Mouse (Mus musculus) brain, embryonic 14.5 days (tissue): Measurements from ENCODE around the gene Lrba. TPM values are rescaled to one million over a fixed set of nuclear protein-coding genes. Genes with fewer than 3 reads are reported as not detected.

ENCODE experiments used
- DNase-seq: peaks from one replicate; pipeline ENCODE4 v3.0.0-alpha.2; 2011; ENCODE audit warnings: low read depth
- CTCF ChIP-seq: fragments of 200-500 bp; IDR thresholded peaks from 2 replicates; pipeline ENCODE4 v1.5.1; 2012; ENCODE audit warnings: inconsistent platforms, mild to moderate bottlenecking, moderate library complexity, borderline replicate concordance; ENCODE audit not compliant: insufficient read depth, insufficient read length; ENCODE audit errors: extremely low read depth
- POLR2A ChIP-seq: fragments of 200-500 bp; IDR thresholded peaks from 2 replicates; pipeline ENCODE4 v1.6.1; 2012; ENCODE audit warnings: mild to moderate bottlenecking, inconsistent platforms, borderline replicate concordance; ENCODE audit not compliant: poor library complexity, insufficient read depth, insufficient read length, severe bottlenecking; ENCODE audit errors: extremely low read depth
- polyA plus RNA-seq: library from polyadenylated mRNA; depleted of rRNA; stranded (reverse); fragments of >200 nt; gene quantifications from 2 replicates; pipeline ENCODE4 v1.2.3, GENCODE M21; 2012

Gene Lrba
- polyA plus RNA-seq, 1 experiment, result 16.8 TPM

- no peak for DNase-seq
- TF ChIP-seq POLR2A, result no peak
- TF ChIP-seq CTCF, result no peak
Observed at GRCm38 (mm10) chr3:86692779-86693178, 468.3 kb downstream of the Lrba start.

- DNase-seq, result no peak
- TF ChIP-seq CTCF (no peak), POLR2A (no peak)
Observed at GRCm38 (mm10) chr3:86693553-86693952, 469.1 kb downstream of the Lrba start.

DNA sequence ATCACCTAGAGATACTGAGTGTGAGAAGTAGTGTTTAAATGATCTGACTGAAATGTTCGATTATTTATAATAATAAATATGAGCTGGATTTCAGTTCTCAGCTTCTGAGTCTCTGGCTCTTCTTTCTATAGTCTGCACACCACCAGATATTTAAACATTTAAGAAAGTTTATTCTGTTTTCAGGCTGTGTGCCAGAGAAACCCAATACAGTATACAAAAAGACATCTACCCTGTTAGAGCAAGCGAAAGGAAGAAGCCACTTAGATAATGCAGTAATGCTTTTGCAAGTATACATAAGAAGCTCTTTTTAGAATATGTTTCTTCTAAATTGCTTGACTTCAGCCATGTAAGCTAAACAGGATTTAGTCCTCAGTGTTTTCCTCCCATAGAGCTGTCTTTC is 474.5 kb downstream of the Lrba start:
- TF ChIP-seq POLR2A (no peak), CTCF (no peak)
- DNase-seq, result no peak

DNA sequence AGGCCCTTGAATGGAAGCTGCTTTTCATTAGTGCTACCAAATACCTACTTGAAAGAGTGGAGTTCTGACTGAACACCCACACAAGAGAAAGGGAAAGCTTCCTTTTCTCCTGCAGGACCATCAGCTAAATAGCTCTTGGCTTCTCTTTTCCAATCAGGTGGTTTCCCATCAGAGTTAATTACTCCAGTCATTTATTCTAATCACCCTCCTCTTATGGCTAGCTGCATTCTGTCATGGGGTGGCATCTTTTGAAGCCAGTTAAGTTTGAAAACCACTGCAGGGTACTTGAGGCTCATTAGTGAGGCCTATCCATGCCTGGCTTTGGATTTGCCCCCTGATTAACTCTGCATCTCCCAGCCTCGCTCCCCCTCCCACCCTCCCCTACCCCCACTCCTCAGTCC is 476.7 kb downstream of the Lrba start:
- TF ChIP-seq POLR2A, result no peak
- no peak for TF ChIP-seq CTCF
- peak; percentile 96 for DNase-seq

DNA sequence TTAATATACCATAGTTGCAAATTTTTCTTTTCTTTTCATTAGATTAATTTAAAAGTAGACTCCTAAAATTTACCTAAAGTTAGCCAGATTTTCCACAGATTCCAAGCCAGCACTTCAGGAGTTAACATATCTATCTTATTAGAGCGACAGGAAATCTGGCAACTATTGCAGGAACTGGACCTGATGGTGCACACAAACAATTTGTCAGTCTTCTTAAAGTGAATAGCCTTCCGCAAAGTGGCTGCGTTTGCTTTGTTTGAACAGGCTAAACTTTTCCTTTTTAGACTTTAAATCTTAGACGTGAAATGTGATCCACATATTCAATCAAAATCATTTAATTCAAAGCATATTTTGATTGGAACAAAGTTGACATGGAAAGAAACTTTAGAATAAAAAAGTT is 485.0 kb downstream of the Lrba start:
- peak; percentile 62 for DNase-seq
- TF ChIP-seq CTCF (no peak), POLR2A (no peak)

DNA sequence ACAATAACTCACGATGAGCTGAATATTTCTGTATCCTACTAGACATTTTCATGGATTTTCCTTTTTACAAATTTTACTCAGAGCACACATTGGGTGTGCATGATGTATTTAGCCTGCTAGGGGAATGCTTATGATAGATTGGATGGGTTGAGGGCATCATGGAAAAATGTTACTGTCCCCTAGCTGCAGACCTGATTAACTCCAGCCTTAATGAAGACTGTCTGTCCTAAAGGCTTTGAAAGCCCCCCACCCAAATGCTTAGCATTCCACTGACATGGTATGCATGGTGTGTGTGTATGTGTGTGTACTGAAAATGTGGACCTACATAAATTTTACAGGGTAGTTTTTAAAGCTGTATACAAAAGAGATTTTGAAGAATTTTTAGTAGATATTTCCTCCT is 487.1 kb downstream of the Lrba start:
- TF ChIP-seq CTCF (no peak), POLR2A (no peak)
- DNase-seq, result no peak

DNA sequence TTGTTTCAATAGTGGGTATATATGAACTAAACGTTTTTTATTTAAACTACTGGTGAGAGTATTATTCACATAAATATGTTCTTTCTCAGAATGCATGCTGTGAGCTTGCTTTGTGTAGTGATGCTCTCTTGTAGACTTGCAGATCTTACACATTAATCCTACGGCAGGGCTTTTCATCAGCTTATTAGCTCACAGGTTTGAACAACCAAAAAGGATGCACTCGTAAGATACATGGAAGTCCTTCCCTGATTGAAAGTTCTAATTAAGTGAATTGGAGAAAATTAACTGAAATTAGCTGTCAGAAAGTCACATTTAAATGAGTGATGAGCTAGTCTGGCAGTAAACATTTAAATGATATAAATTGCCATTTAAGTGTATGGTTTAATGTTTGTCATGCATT is 488.3 kb downstream of the Lrba start:
- DNase-seq, result peak; percentile 58
- TF ChIP-seq CTCF (no peak), POLR2A (no peak)

- no peak for DNase-seq
- TF ChIP-seq CTCF (no peak), POLR2A (no peak)
Observed at GRCm38 (mm10) chr3:86714446-86714845, 490.0 kb downstream of the Lrba start.

GRCm38 (mm10) chr3:86723415-86724298 is 499.2 kb downstream of the Lrba start:
- no peak for TF ChIP-seq CTCF
- TF ChIP-seq POLR2A, result no peak

DNA sequence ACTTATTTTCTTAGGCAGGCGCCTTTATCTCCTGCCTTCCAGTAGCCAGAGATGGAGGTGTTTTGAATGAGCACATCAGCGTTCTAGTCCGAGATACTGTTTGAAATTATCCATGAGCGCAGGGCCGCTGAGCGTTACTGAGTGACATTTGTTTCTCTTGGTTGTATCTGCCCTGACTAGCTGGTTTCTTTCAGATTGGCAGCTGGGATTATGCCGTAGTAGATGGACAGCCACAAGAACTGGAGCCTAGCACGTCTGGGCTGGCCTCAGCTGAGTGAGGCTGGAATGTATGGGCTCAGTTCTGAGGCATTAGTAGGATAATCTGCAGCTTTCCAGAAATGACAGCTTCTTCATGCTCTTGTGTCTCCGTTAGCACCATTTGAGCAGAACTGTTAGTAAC is 500.6 kb downstream of the Lrba start:
- DNase-seq, result no peak
- no peak for TF ChIP-seq CTCF
- TF ChIP-seq POLR2A, result no peak

More at GRCm38 (mm10) chr3:86723415-86724298, 499.2 kb downstream of the Lrba start:
- DNase-seq, result no peak

DNA sequence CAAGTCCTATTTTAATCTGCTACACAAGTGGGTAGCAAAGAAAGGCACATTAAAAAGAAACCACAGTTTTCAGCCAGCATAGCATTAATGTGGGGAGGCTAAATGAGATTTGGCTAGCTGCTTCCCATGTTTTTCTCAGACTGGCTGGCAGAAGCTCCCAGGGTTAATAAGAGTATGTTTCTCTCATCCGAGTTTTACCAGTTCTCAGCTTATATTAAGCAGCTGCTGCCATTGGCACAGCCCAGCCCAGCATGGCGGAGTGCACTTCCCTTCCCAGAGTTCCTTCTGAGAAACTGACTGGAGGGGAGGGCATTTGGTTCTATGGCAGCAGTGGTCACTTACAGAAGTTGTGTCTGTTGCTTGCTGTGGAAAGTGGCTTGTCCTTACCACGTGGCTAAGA is 514.4 kb downstream of the Lrba start:
- TF ChIP-seq POLR2A, result no peak
- no peak for TF ChIP-seq CTCF
- DNase-seq, result peak; percentile 89

- TF ChIP-seq CTCF, result no peak
- no peak for TF ChIP-seq POLR2A
- peak; percentile 90 for DNase-seq
Observed at GRCm38 (mm10) chr3:86739745-86740144, 515.3 kb downstream of the Lrba start.
